Mouse (Mus musculus): ENCODE measurements around the gene Kdm2b. TPM values are rescaled to one million over a fixed set of nuclear protein-coding genes. Genes with fewer than 3 reads are reported as not detected.

The Kdm2b gene
- polyA plus RNA-seq, 1 experiment, result 24.2 TPM

GRCm38 (mm10) chr5:122908001-122908400 lies 81.6 kb downstream of the Kdm2b start:
- no peak for TF ChIP-seq CTCF (IDR thresholded peaks at IDR 0.05; ENCODE audit: control insufficient read depth, insufficient read depth, low read length)
- no peak for TF ChIP-seq POLR2A (IDR thresholded peaks at IDR 0.05; ENCODE audit: borderline replicate concordance, control insufficient read depth, low read depth, low read length)
- WGBS, result 84% methylated on average over 2 of the region's 2 CpGs
- Histone ChIP-seq H3K4me1 (ENCODE audit: control insufficient read depth, insufficient read depth, low read length) (no peaks in the 10 kb centered on the region; the same call in none of the 2 replicates), H3K27ac (ENCODE audit: control insufficient read depth, insufficient read depth, low read depth, low read length, poor library complexity) (no peak overlapping the region), H3K4me3 (replicated peaks; ENCODE audit: control insufficient read depth, low read depth, low read length) (no peak overlapping the region)

- TF ChIP-seq POLR2A (IDR thresholded peaks at IDR 0.05; ENCODE audit: borderline replicate concordance, control insufficient read depth, low read depth, low read length), result no peak
- TF ChIP-seq CTCF (IDR thresholded peaks at IDR 0.05; ENCODE audit: control insufficient read depth, insufficient read depth, low read length), result no peak
- Histone ChIP-seq H3K4me1 (ENCODE audit: control insufficient read depth, insufficient read depth, low read length) (no peaks in the 10 kb centered on the region; the same call in none of the 2 replicates), H3K4me3 (replicated peaks; ENCODE audit: control insufficient read depth, low read depth, low read length) (no peak overlapping the region), H3K27ac (ENCODE audit: control insufficient read depth, insufficient read depth, low read depth, low read length, poor library complexity) (no peak overlapping the region)
- WGBS, result 81% methylated on average over 1 of the region's 1 CpGs
These were observed 82.4 kb downstream of the Kdm2b start for GRCm38 (mm10) chr5:122907182-122907581.

- peaks cover 2% of the 10 kb centered on the region for H3K4me1 ChIP-seq (ENCODE audit: control insufficient read depth, insufficient read depth, low read length)
- TF ChIP-seq POLR2A (IDR thresholded peaks at IDR 0.05; ENCODE audit: borderline replicate concordance, control insufficient read depth, low read depth, low read length) (no peak), CTCF (IDR thresholded peaks at IDR 0.05; ENCODE audit: control insufficient read depth, insufficient read depth, low read length) (no peak)
- WGBS, result 28% methylated on average over 5 of the region's 5 CpGs
- no peak overlapping the region for H3K27ac ChIP-seq (ENCODE audit: control insufficient read depth, insufficient read depth, low read depth, low read length, poor library complexity)
- no peak overlapping the region for H3K4me3 ChIP-seq (replicated peaks; ENCODE audit: control insufficient read depth, low read depth, low read length)
These were observed 86.5 kb downstream of the Kdm2b start for GRCm38 (mm10) chr5:122903165-122903564.

GRCm38 (mm10) chr5:122902228-122902627 lies 87.4 kb downstream of the Kdm2b start:
- no peak overlapping the region for H3K27ac ChIP-seq (ENCODE audit: control insufficient read depth, insufficient read depth, low read depth, low read length, poor library complexity)
- TF ChIP-seq CTCF (IDR thresholded peaks at IDR 0.05; ENCODE audit: control insufficient read depth, insufficient read depth, low read length) (no peak), POLR2A (IDR thresholded peaks at IDR 0.05; ENCODE audit: borderline replicate concordance, control insufficient read depth, low read depth, low read length) (no peak)
- no peak overlapping the region for H3K4me3 ChIP-seq (replicated peaks; ENCODE audit: control insufficient read depth, low read depth, low read length)
- peaks cover 2% of the 10 kb centered on the region for H3K4me1 ChIP-seq (ENCODE audit: control insufficient read depth, insufficient read depth, low read length)
- WGBS, result 64% methylated on average over 6 of the region's 6 CpGs

GRCm38 (mm10) chr5:122901666-122902065 lies 88.0 kb downstream of the Kdm2b start:
- TF ChIP-seq CTCF (IDR thresholded peaks at IDR 0.05; ENCODE audit: control insufficient read depth, insufficient read depth, low read length), result no peak
- TF ChIP-seq POLR2A (IDR thresholded peaks at IDR 0.05; ENCODE audit: borderline replicate concordance, control insufficient read depth, low read depth, low read length), result no peak
- peaks cover 2% of the 10 kb centered on the region for H3K4me1 ChIP-seq (ENCODE audit: control insufficient read depth, insufficient read depth, low read length)
- WGBS, result 3% methylated on average over 3 of the region's 3 CpGs
- no peak overlapping the region for H3K4me3 ChIP-seq (replicated peaks; ENCODE audit: control insufficient read depth, low read depth, low read length)
- no peak overlapping the region for H3K27ac ChIP-seq (ENCODE audit: control insufficient read depth, insufficient read depth, low read depth, low read length, poor library complexity)

GRCm38 (mm10) chr5:122901179-122901578 lies 88.4 kb downstream of the Kdm2b start:
- WGBS, result 48% methylated on average over 11 of the region's 11 CpGs
- peaks cover 2% of the 10 kb centered on the region for H3K4me1 ChIP-seq (ENCODE audit: control insufficient read depth, insufficient read depth, low read length)
- TF ChIP-seq POLR2A (IDR thresholded peaks at IDR 0.05; ENCODE audit: borderline replicate concordance, control insufficient read depth, low read depth, low read length) (no peak), CTCF (IDR thresholded peaks at IDR 0.05; ENCODE audit: control insufficient read depth, insufficient read depth, low read length) (no peak)
- no peak overlapping the region for H3K27ac ChIP-seq (ENCODE audit: control insufficient read depth, insufficient read depth, low read depth, low read length, poor library complexity)
- peak overlapping the region; percentile 32 for H3K4me3 ChIP-seq (replicated peaks; ENCODE audit: control insufficient read depth, low read depth, low read length)

- H3K27ac ChIP-seq (ENCODE audit: control insufficient read depth, insufficient read depth, low read depth, low read length, poor library complexity), result peak overlapping the region; percentile 92; the same call in 1 of the 2 replicates
- H3K4me3 ChIP-seq (replicated peaks; ENCODE audit: control insufficient read depth, low read depth, low read length), result peak overlapping the region; percentile 71
- H3K4me1 ChIP-seq (ENCODE audit: control insufficient read depth, insufficient read depth, low read length), result peaks cover 2% of the 10 kb centered on the region
- 8% methylated on average over 33 of the region's 33 CpGs for WGBS
- TF ChIP-seq CTCF (IDR thresholded peaks at IDR 0.05; ENCODE audit: control insufficient read depth, insufficient read depth, low read length) (no peak), POLR2A (IDR thresholded peaks at IDR 0.05; ENCODE audit: borderline replicate concordance, control insufficient read depth, low read depth, low read length) (no peak)
These were observed 89.0 kb downstream of the Kdm2b start for GRCm38 (mm10) chr5:122900558-122901171.

GRCm38 (mm10) chr5:122899777-122900557 lies 89.7 kb downstream of the Kdm2b start:
- Histone ChIP-seq H3K4me3 (replicated peaks; ENCODE audit: control insufficient read depth, low read depth, low read length) (peak overlapping the region; percentile 80), H3K4me1 (ENCODE audit: control insufficient read depth, insufficient read depth, low read length) (peaks cover 2% of the 10 kb centered on the region; the same call in 1 of the 2 replicates), H3K27ac (ENCODE audit: control insufficient read depth, insufficient read depth, low read depth, low read length, poor library complexity) (peak overlapping the region; percentile 92)
- TF ChIP-seq POLR2A (IDR thresholded peaks at IDR 0.05; ENCODE audit: borderline replicate concordance, control insufficient read depth, low read depth, low read length) (peak; percentile 37; the same call in 1 of the 2 replicates), CTCF (IDR thresholded peaks at IDR 0.05; ENCODE audit: control insufficient read depth, insufficient read depth, low read length) (no peak)
- under 1% methylated on average over 120 of the region's 120 CpGs for WGBS
